ENCODE assay signal across 19 mouse cellular contexts in the genomic region with DNA sequence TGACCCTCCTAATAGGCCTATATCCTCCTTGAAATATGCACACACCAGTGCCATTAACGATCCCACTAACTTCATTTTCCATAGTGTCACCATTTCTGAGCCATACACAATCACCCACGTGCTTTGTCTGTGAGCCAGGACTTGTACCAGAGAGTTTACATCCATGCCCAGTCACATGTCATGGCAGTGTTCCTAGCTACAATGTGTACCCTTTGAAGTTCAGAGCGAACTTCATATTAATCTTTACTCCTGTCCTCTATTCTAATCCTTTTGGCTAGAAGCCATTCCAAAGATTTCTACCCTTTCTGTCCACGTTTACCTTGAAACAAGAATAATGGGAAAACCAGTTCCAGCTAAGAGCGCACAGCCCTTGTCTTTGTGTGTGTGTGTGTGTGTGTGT. TPM values are rescaled to one million over a fixed set of nuclear protein-coding genes. Genes with fewer than 3 reads are reported as not detected.
DNase-seq lines count a peak whose midpoint lies in the region; ATAC-seq lines count a peak whose summit lies in the region.
"Had no signal": no experiment of that assay in that cellular context is flagged by ENCODE, and none has a peak within 500 bp of the region (broad histone marks: within the 10 kb centered on the region; RNA-seq: fewer than 3 reads in every experiment).

No protein-coding gene starts in this region.

- no peak overlapping the region for H3K4me3 ChIP-seq in stomach, embryonic 16.5 days (replicated peaks; ENCODE audit: low read length)
- H3K4me3 ChIP-seq: embryonic facial prominence, embryonic 10.5 days; gastrocnemius, adult 2 months; hindbrain, embryonic 13.5 days had no signal

- H3K4me2 ChIP-seq in stomach, embryonic 16.5 days (ENCODE audit: low read depth, low read length) = no peak overlapping the region
- H3K4me2 ChIP-seq: hindbrain, embryonic 13.5 days had no signal

- H3K4me1 ChIP-seq in stomach, embryonic 16.5 days (ENCODE audit: control insufficient read depth, insufficient read depth, low read length) = no peaks in the 10 kb centered on the region
- H3K4me1 ChIP-seq: embryonic facial prominence, embryonic 10.5 days; hindbrain, embryonic 13.5 days had no signal

- peak; percentile 73; the same call in 1 of the 2 replicates for ATAC-seq in stomach, embryonic 16.5 days (ENCODE audit: insufficient read depth, low FRiP score)
- no peak for ATAC-seq in megakaryocyte-erythroid progenitor cell, adult 5-6 weeks (replicated peaks; ENCODE audit: low FRiP score, low TSS enrichment, poor library complexity, severe bottlenecking)
- ATAC-seq: forebrain, embryonic 14.5 days; hindbrain, postnatal 0 days had no signal

- H3K36me3 ChIP-seq in stomach, embryonic 16.5 days (ENCODE audit: control insufficient read depth, insufficient read depth, low read length) = no peaks in the 10 kb centered on the region
- H3K36me3 ChIP-seq: embryonic facial prominence, embryonic 10.5 days; hindbrain, embryonic 13.5 days had no signal

- H3K27ac ChIP-seq in stomach, embryonic 16.5 days (ENCODE audit: low read length) = no peak overlapping the region
- H3K27ac ChIP-seq: embryonic facial prominence, embryonic 10.5 days; gastrocnemius, adult 2 months; hindbrain, embryonic 13.5 days; hindbrain, postnatal 0 days had no signal

- DNase-seq in adrenal gland, adult 2 months = peak; percentile 55
- no peak for DNase-seq in adrenal gland, postnatal 4 days (ENCODE audit: low spot score in 2 of 2)
- DNase-seq in adrenal gland, adult 8-10 months = peak; percentile 46
- peak; percentile 16 for DNase-seq in adrenal gland, postnatal 25 days
- DNase-seq in cerebellum, adult 11-12 months = no peak
- DNase-seq: cerebellum, adult 18-20 months; cerebellum, adult 9-11 months; cerebellum, postnatal 36 days; gastrocnemius, adult 2 months; gastrocnemius, postnatal 25 days; heart, adult 11 months; heart, postnatal 10 days; heart, postnatal 4 days had no signal

- H3K9ac ChIP-seq in stomach, embryonic 16.5 days (ENCODE audit: low read length) = no peak overlapping the region
- H3K9ac ChIP-seq: hindbrain, embryonic 13.5 days had no signal

- no peaks in the 10 kb centered on the region for H3K9me3 ChIP-seq in stomach, embryonic 16.5 days (replicated peaks; ENCODE audit: control insufficient read depth, low read length)
- H3K9me3 ChIP-seq: embryonic facial prominence, embryonic 10.5 days; hindbrain, embryonic 13.5 days had no signal

- no peaks in the 10 kb centered on the region for H3K27me3 ChIP-seq in stomach, embryonic 16.5 days (ENCODE audit: control insufficient read depth, insufficient read depth, low read length)
- H3K27me3 ChIP-seq: hindbrain, embryonic 13.5 days had no signal

- 42% methylated on average over 5 of the region's 5 CpGs for WGBS in stomach, embryonic 16.5 days

RNA-seq across cellular contexts. Expression of a gene that starts 31.1 kb away (rescaled TPM):
- total RNA-seq in adrenal gland, adult 2 months (2021) = 10 to 100 TPM; 35.9 to 43.7 TPM
- 11.6 and 18.5 TPM in 2 replicates for polyA plus RNA-seq in adrenal gland, adult 2 months (2012; rRNA removed)
- total RNA-seq in adrenal gland, postnatal 4 days (2021) = 10 to 100 TPM; 60.0 to 60.8 TPM
- 10 to 100 TPM; 38.1 to 45.6 (median 39.2) TPM for total RNA-seq in adrenal gland, adult 8-10 months (2022)
- 41.2 and 47.7 TPM in 2 replicates for total RNA-seq in adrenal gland, postnatal 25 days (2021)
- polyA plus RNA-seq in stomach, embryonic 16.5 days (2015; fragmentation: Nextera tagmentation; extraction: Ambion mirVana) = 26.6 and 27.8 TPM in 2 replicates
- total RNA-seq in megakaryocyte-erythroid progenitor cell, adult 5-6 weeks (2014; fragmentation: Nextera tagmentation) = 53.1 and 58.7 TPM in 2 replicates
- 46.2 and 82.8 TPM in 2 replicates for total RNA-seq in megakaryocyte-erythroid progenitor cell, adult 5-6 weeks (2017)

Comparison
In these comparisons a context has a peak if more than half of its experiments do, and no peak if none do; other contexts are left out.
1. DNase-seq: peak in adrenal gland, adult 2 months (single experiment), adrenal gland, adult 8-10 months (single experiment) and adrenal gland, postnatal 25 days (single experiment); none in adrenal gland, postnatal 4 days (0 of 2) and cerebellum, adult 11-12 months (single experiment).